Mouse (Mus musculus) heart, embryonic 11.5 days (tissue): ENCODE measurements around the gene Ubxn7. TPM values are rescaled to one million over a fixed set of nuclear protein-coding genes. Genes with fewer than 3 reads are reported as not detected.
A peak's percentile ranks its signal among the peaks of the same experiment; 100 is the strongest.

Source experiments
- ATAC-seq: fragments of 200-750 bp; cut with Nextera tagmentation; replicated peaks from 2 replicates; pipeline ENCODE4 v1.8.0; 2017; ENCODE audit warnings: moderate library complexity; ENCODE audit not compliant: insufficient number of reproducible peaks, low FRiP score, low TSS enrichment
- H3K27ac ChIP-seq: fragments of 300-500 bp; sonication (generic); 2 replicates; pipeline ENCODE4 v1.5.1; 2014; ENCODE audit warnings: mild to moderate bottlenecking, low read depth, low read length
- H3K27me3 ChIP-seq: fragments of 300-500 bp; sonication (generic); 2 replicates; pipeline ENCODE4 v1.6.1; 2014; ENCODE audit warnings: mild to moderate bottlenecking, low read length, mixed read lengths; ENCODE audit not compliant: control insufficient read depth, insufficient read depth
- H3K36me3 ChIP-seq: fragments of 300-500 bp; sonication (generic); 2 replicates; pipeline ENCODE4 v1.6.1; 2014; ENCODE audit warnings: mild to moderate bottlenecking, low read length, moderate library complexity, mixed read lengths; ENCODE audit not compliant: control insufficient read depth, insufficient read depth
- H3K4me1 ChIP-seq: fragments of 300-500 bp; sonication (generic); 2 replicates; pipeline ENCODE4 v1.6.1; 2014; ENCODE audit warnings: low read length; ENCODE audit not compliant: control insufficient read depth, insufficient read depth
- H3K4me2 ChIP-seq: fragments of 300-500 bp; sonication (generic); 2 replicates; pipeline ENCODE4 v1.6.1; 2014; ENCODE audit warnings: mild to moderate bottlenecking, moderate library complexity
- H3K4me3 ChIP-seq: fragments of 300-500 bp; sonication (generic); 2 replicates; pipeline ENCODE4 v1.5.1; 2014; ENCODE audit warnings: low read depth, low read length
- H3K9ac ChIP-seq: fragments of 300-500 bp; sonication (generic); 2 replicates; pipeline ENCODE4 v1.6.1; 2014; ENCODE audit warnings: mild to moderate bottlenecking, low read depth, low read length, moderate library complexity
- H3K9me3 ChIP-seq: fragments of 300-500 bp; sonication (generic); replicated peaks from 2 replicates; pipeline ENCODE4 v1.6.1; 2016; ENCODE audit warnings: low read length; ENCODE audit not compliant: control insufficient read depth
- WGBS: fragments of 180-500 bp; shearing (Covaris S2); extraction: QIAGEN DNeasy Blood & Tissue Kit; methylation state at CpG from one replicate; pipeline ENCODE4 v1.1.7; 2014; ENCODE audit not compliant: insufficient replicate concordance; 5-methylcytosine and 5-hydroxymethylcytosine counted together
- polyA plus RNA-seq: library from polyadenylated mRNA; unstranded; fragments of >200 nt; fragmentation: Nextera tagmentation; extraction: Ambion mirVana; gene quantifications from 2 replicates; pipeline ENCODE4 v1.2.1, GENCODE M21; 2014

Ubxn7 gene
- polyA plus RNA-seq, 1 experiment from 2014 or later: 22.2 TPM

GRCm38 (mm10) chr16:32405716-32406115 lies 73.7 kb downstream of the Ubxn7 start:
- 91% methylated on average over 9 of the region's 9 CpGs for WGBS
- no peaks in the 10 kb centered on the region for H3K9me3 ChIP-seq
- no peak overlapping the region for H3K27ac ChIP-seq
- no peak overlapping the region for H3K4me3 ChIP-seq
- H3K9ac ChIP-seq: no peak overlapping the region
- no peaks in the 10 kb centered on the region for H3K27me3 ChIP-seq
- H3K4me2 ChIP-seq: no peak overlapping the region
- ATAC-seq: no peak
- H3K36me3 ChIP-seq: no peaks in the 10 kb centered on the region
- H3K4me1 ChIP-seq: no peaks in the 10 kb centered on the region

- Histone ChIP-seq H3K27me3 (no peaks in the 10 kb centered on the region), H3K36me3 (no peaks in the 10 kb centered on the region), H3K4me3 (no peak overlapping the region), H3K27ac (no peak overlapping the region), H3K9ac (no peak overlapping the region), H3K9me3 (no peaks in the 10 kb centered on the region), H3K4me2 (no peak overlapping the region), H3K4me1 (no peaks in the 10 kb centered on the region)
- ATAC-seq: no peak
- WGBS: 69% methylated on average over 6 of the region's 6 CpGs
Observed at GRCm38 (mm10) chr16:32406671-32407070, 74.6 kb downstream of the Ubxn7 start.

GRCm38 (mm10) chr16:32407730-32408129 lies 75.7 kb downstream of the Ubxn7 start:
- H3K4me2 ChIP-seq: no peak overlapping the region
- no peak overlapping the region for H3K27ac ChIP-seq
- WGBS: 70% methylated on average over 10 of the region's 10 CpGs
- H3K4me1 ChIP-seq: no peaks in the 10 kb centered on the region
- no peaks in the 10 kb centered on the region for H3K36me3 ChIP-seq
- no peaks in the 10 kb centered on the region for H3K9me3 ChIP-seq
- H3K27me3 ChIP-seq: no peaks in the 10 kb centered on the region
- no peak overlapping the region for H3K4me3 ChIP-seq
- ATAC-seq: no peak
- no peak overlapping the region for H3K9ac ChIP-seq

GRCm38 (mm10) chr16:32417457-32417856 lies 85.4 kb downstream of the Ubxn7 start:
- Histone ChIP-seq H3K4me2 (no peak overlapping the region), H3K36me3 (no peaks in the 10 kb centered on the region), H3K4me1 (0 out of 2 replicates have a peak, but pooled peaks cover 4% of the 10 kb centered on the region), H3K9me3 (no peaks in the 10 kb centered on the region), H3K27me3 (no peaks in the 10 kb centered on the region), H3K27ac (no peak overlapping the region), H3K4me3 (no peak overlapping the region), H3K9ac (no peak overlapping the region)
- ATAC-seq: no peak
- WGBS: 56% methylated on average over 1 of the region's 1 CpGs

- Histone ChIP-seq H3K9ac (peak within 1 kb of the TSS; percentile 78), H3K4me2 (peak within 1 kb of the TSS; percentile 70), H3K9me3 (no peaks in the 10 kb centered on the region), H3K4me1 (0 out of 2 replicates have a peak, but pooled peaks cover 4% of the 10 kb centered on the region), H3K4me3 (peak within 1 kb of the TSS; percentile 57), H3K36me3 (no peaks in the 10 kb centered on the region), H3K27ac (peak within 1 kb of the TSS; percentile 87), H3K27me3 (no peaks in the 10 kb centered on the region)
- ATAC-seq: peak; percentile 89
- 2% methylated on average over 45 of the region's 45 CpGs for WGBS
Observed at GRCm38 (mm10) chr16:32419517-32420483, 87.7 kb downstream of the Ubxn7 start, which contains the start of gene Tctex1d2. Tctex1d2 (plus strand) TSS chr16:32419702.

GRCm38 (mm10) chr16:32427506-32427905 lies 95.4 kb downstream of the Ubxn7 start:
- Histone ChIP-seq H3K4me2 (no peak overlapping the region), H3K9ac (no peak overlapping the region), H3K4me1 (peaks cover 5% of the 10 kb centered on the region; the same call in 1 of the 2 replicates), H3K9me3 (no peaks in the 10 kb centered on the region), H3K27ac (no peak overlapping the region), H3K27me3 (no peaks in the 10 kb centered on the region), H3K4me3 (no peak overlapping the region), H3K36me3 (no peaks in the 10 kb centered on the region)
- ATAC-seq: no peak
- WGBS: 77% methylated on average over 3 of the region's 3 CpGs

GRCm38 (mm10) chr16:32430474-32431046 lies 98.5 kb downstream of the Ubxn7 start, which contains the start of gene Pcyt1a:
Pcyt1a (plus strand) TSS chr16:32430921.
- no peaks in the 10 kb centered on the region for H3K9me3 ChIP-seq
- peak within 1 kb of the TSS; percentile 82 for H3K27ac ChIP-seq
- peak within 1 kb of the TSS; percentile 86 for H3K9ac ChIP-seq
- peak within 1 kb of the TSS; percentile 82 for H3K4me2 ChIP-seq
- ATAC-seq: peak; percentile 92
- H3K4me1 ChIP-seq: peaks cover 8% of the 10 kb centered on the region; the same call in 1 of the 2 replicates
- H3K4me3 ChIP-seq: peak within 1 kb of the TSS; percentile 93
- under 1% methylated on average over 51 of the region's 54 CpGs for WGBS
- H3K27me3 ChIP-seq: no peaks in the 10 kb centered on the region
- H3K36me3 ChIP-seq: no peaks in the 10 kb centered on the region

GRCm38 (mm10) chr16:32431047-32431591 lies 99.1 kb downstream of the Ubxn7 start:
- H3K27me3 ChIP-seq: no peaks in the 10 kb centered on the region
- H3K4me1 ChIP-seq: peaks cover 8% of the 10 kb centered on the region; the same call in 1 of the 2 replicates
- H3K4me2 ChIP-seq: peak overlapping the region; percentile 82
- peak; percentile 50 for ATAC-seq
- peak overlapping the region; percentile 93 for H3K4me3 ChIP-seq
- H3K36me3 ChIP-seq: no peaks in the 10 kb centered on the region
- WGBS: 1% methylated on average over 28 of the region's 28 CpGs
- no peaks in the 10 kb centered on the region for H3K9me3 ChIP-seq
- H3K27ac ChIP-seq: peak overlapping the region; percentile 82
- H3K9ac ChIP-seq: peak overlapping the region; percentile 86
